Mouse (Mus musculus): ENCODE data around the gene S100a2. TPM values are rescaled to one million over a fixed set of nuclear protein-coding genes. Genes with fewer than 3 reads are reported as not detected.

The S100a2 gene
- polyA plus RNA-seq, 1 experiment from 2014 or later, result not detected

DNA sequence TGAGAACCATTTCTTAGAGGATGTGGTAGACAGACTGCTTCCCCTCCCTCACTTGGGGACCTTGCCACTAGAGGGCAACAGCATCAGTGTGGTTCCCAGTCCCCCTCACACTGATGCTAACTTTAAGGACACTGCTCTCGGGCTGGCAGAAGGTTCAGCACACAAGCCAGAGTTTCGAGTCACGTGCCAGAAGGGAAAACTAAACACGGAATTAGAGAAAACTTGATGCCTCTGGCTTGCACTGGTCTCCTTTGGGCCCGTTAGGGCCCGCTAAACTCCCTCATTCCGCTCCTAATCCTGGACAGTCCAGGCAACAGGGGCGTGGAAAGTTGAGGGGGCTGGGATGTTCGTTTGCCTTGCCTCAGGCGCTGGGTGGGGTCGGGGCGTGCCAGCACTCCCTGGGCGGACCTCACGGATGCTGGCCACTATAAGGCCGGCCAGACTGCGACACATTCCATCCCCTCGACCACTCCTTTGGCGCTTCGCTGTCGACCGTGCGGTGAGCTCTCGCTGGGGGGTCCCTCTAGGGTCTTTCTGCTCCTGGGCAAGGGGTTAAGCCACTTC, 22.8 kb downstream of the S100a2 start, which contains the start of gene S100a6:
Gene S100a6, plus strand, starts transcription at position 155 of the 564 bp plus-strand sequence.
- Histone ChIP-seq H3K27ac (peak within 1 kb of the TSS; percentile 68), H3K27me3 (ENCODE audit: poor library complexity, severe bottlenecking) (peaks cover 17% of the 10 kb centered on the region), H3K36me3 (replicated peaks) (no peaks in the 10 kb centered on the region), H3K4me3 (peak within 1 kb of the TSS; percentile 55), H3K4me1 (peaks cover 14% of the 10 kb centered on the region), H3K9me3 (no peaks in the 10 kb centered on the region)
- DNase-seq (ENCODE audit: extremely low spot score, low spot score), result peak; percentile 68
- WGBS, result under 1% methylated on average over 23 of the region's 23 CpGs

GRCm38 (mm10) chr3:90613461-90614147, 23.6 kb downstream of the S100a2 start:
- Histone ChIP-seq H3K9me3 (no peaks in the 10 kb centered on the region), H3K4me3 (peak overlapping the region; percentile 55), H3K27ac (0 out of 2 replicates have a peak overlapping the region, but pooled peaks have one; percentile 68), H3K4me1 (peaks cover 14% of the 10 kb centered on the region), H3K27me3 (ENCODE audit: poor library complexity, severe bottlenecking) (peaks cover 17% of the 10 kb centered on the region), H3K36me3 (replicated peaks) (no peaks in the 10 kb centered on the region)
- no peak for DNase-seq (ENCODE audit: extremely low spot score, low spot score)
- WGBS, result 63% methylated on average over 7 of the region's 7 CpGs

DNA sequence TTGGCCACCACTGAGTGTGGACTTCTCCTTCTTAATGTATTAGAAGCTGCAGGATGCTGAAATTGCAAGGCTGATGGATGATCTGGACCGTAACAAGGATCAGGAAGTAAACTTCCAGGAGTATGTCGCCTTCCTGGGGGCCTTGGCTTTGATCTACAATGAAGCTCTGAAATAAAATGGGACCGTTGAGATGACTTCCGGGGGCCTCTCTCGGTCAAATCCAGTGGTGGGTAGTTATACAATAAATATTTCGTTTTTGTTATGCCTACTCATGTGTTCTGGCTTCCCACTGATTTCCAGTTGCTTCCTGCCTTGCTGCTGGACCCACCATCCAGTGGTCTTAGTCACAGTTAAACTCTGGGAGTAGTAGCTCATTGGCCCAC, 24.1 kb downstream of the S100a2 start:
- Histone ChIP-seq H3K4me3 (no peak overlapping the region), H3K27me3 (ENCODE audit: poor library complexity, severe bottlenecking) (peaks cover 17% of the 10 kb centered on the region), H3K9me3 (no peaks in the 10 kb centered on the region), H3K36me3 (replicated peaks) (no peaks in the 10 kb centered on the region), H3K4me1 (peaks cover 14% of the 10 kb centered on the region), H3K27ac (no peak overlapping the region)
- DNase-seq (ENCODE audit: extremely low spot score, low spot score), result no peak
- WGBS, result 90% methylated on average over 6 of the region's 6 CpGs

GRCm38 (mm10) chr3:90614611-90615251, 24.7 kb downstream of the S100a2 start:
- DNase-seq (ENCODE audit: extremely low spot score, low spot score), result no peak
- Histone ChIP-seq H3K4me1 (peaks cover 14% of the 10 kb centered on the region), H3K27ac (no peak overlapping the region), H3K9me3 (no peaks in the 10 kb centered on the region), H3K4me3 (no peak overlapping the region), H3K27me3 (ENCODE audit: poor library complexity, severe bottlenecking) (peaks cover 17% of the 10 kb centered on the region), H3K36me3 (replicated peaks) (no peaks in the 10 kb centered on the region)
- WGBS, result 79% methylated on average over 11 of the region's 11 CpGs

DNA sequence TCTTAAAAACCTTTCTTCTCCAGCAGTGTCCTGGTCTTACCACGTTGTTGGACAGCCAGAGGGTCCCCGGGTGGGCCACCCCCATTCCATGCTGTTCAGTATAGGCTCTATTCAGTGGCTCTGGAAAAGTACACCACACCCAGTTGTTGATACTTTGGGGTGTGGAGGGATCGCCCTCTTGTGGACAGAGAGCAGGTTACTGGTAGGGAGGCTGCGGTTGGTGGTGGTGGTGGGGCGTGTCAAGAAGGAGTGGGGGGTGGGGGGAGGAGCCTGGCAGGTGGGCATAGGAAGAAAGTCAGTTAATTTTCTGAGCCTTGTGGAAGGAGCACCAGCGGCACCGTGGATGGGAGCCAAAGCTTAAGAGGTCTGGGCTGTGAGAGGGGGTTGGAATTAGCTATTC, 25.4 kb downstream of the S100a2 start:
- H3K36me3 ChIP-seq (replicated peaks), result no peaks in the 10 kb centered on the region
- WGBS, result 10% methylated on average over 7 of the region's 7 CpGs
- no peak overlapping the region for H3K4me3 ChIP-seq
- DNase-seq (ENCODE audit: extremely low spot score, low spot score), result peak; percentile 47
- H3K27me3 ChIP-seq (ENCODE audit: poor library complexity, severe bottlenecking), result peaks cover 17% of the 10 kb centered on the region
- no peaks in the 10 kb centered on the region for H3K9me3 ChIP-seq
- no peak overlapping the region for H3K27ac ChIP-seq
- peaks cover 14% of the 10 kb centered on the region for H3K4me1 ChIP-seq

DNA sequence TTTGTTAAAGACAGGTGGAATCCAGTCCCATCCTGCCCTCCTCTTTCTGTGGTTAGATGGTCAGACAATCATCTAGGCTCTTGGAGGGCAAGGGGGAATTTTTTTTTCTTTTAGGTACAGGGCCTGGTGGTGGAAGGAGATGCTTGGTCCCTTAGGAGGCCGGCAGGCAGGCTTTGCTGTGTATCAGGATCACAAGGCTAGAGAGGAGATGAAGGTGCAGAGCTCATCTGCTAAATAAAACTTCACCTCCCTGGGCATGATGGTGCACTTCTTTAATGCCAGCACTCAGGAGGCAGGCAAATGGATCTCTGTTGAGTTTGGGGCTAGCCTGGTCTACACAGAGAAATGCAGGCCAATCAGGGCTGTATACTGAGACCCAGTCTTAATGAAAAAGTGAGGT, 25.9 kb downstream of the S100a2 start:
- WGBS, result 91% methylated on average over 1 of the region's 1 CpGs
- no peak for DNase-seq (ENCODE audit: extremely low spot score, low spot score)
- Histone ChIP-seq H3K36me3 (replicated peaks) (no peaks in the 10 kb centered on the region), H3K9me3 (no peaks in the 10 kb centered on the region), H3K27ac (no peak overlapping the region), H3K4me3 (no peak overlapping the region), H3K4me1 (peaks cover 14% of the 10 kb centered on the region), H3K27me3 (ENCODE audit: poor library complexity, severe bottlenecking) (peaks cover 17% of the 10 kb centered on the region)

DNA sequence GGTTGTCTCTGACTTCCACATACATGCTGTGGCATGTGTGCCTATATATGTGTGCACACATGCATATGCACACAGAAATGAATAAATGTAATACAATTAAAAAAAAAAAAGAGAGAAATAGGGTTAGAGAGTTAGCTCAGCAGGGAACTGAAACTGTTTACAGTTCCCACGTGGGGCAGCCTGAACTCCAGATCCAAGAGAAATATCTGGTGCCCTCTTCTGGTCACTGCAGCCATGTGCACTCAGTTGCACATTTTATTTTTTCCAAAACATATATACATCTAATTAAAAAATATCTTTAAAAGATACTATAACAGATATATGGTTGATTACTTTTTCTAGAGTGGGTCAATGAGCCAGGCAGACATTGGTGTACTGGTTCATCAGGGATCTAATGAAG, 27.5 kb downstream of the S100a2 start:
- WGBS, result 15% methylated on average over 1 of the region's 1 CpGs
- no peak for DNase-seq (ENCODE audit: extremely low spot score, low spot score)
- H3K9me3 ChIP-seq, result no peaks in the 10 kb centered on the region
- H3K36me3 ChIP-seq (replicated peaks), result no peaks in the 10 kb centered on the region
- no peak overlapping the region for H3K4me3 ChIP-seq
- peaks cover 13% of the 10 kb centered on the region for H3K4me1 ChIP-seq
- H3K27ac ChIP-seq, result no peak overlapping the region
- H3K27me3 ChIP-seq (ENCODE audit: poor library complexity, severe bottlenecking), result peaks cover 17% of the 10 kb centered on the region

GRCm38 (mm10) chr3:90621552-90621951, 31.5 kb downstream of the S100a2 start:
- no peak for DNase-seq (ENCODE audit: extremely low spot score, low spot score)
- H3K4me3 ChIP-seq, result no peak overlapping the region
- no peaks in the 10 kb centered on the region for H3K36me3 ChIP-seq (replicated peaks)

GRCm38 (mm10) chr3:90623435-90624071, 33.5 kb downstream of the S100a2 start:
- 34% methylated on average over 2 of the region's 2 CpGs for WGBS
- H3K27ac ChIP-seq, result peak overlapping the region; percentile 60; the same call in 1 of the 2 replicates
- no peaks in the 10 kb centered on the region for H3K27me3 ChIP-seq (ENCODE audit: poor library complexity, severe bottlenecking)
- no peak overlapping the region for H3K4me3 ChIP-seq
- peak; percentile 40 for DNase-seq (ENCODE audit: extremely low spot score, low spot score)
- peaks cover 26% of the 10 kb centered on the region for H3K4me1 ChIP-seq
- no peaks in the 10 kb centered on the region for H3K9me3 ChIP-seq
- H3K36me3 ChIP-seq (replicated peaks), result no peaks in the 10 kb centered on the region

More at GRCm38 (mm10) chr3:90621552-90621951, 31.5 kb downstream of the S100a2 start:
- H3K27ac ChIP-seq, result no peak overlapping the region
- peaks cover 26% of the 10 kb centered on the region for H3K4me1 ChIP-seq
- H3K27me3 ChIP-seq (ENCODE audit: poor library complexity, severe bottlenecking), result no peaks in the 10 kb centered on the region
- no peaks in the 10 kb centered on the region for H3K9me3 ChIP-seq
- 59% methylated on average over 7 of the region's 7 CpGs for WGBS

- no peaks in the 10 kb centered on the region for H3K9me3 ChIP-seq
- no peak overlapping the region for H3K4me3 ChIP-seq
- DNase-seq (ENCODE audit: extremely low spot score, low spot score), result no peak
- no peaks in the 10 kb centered on the region for H3K27me3 ChIP-seq (ENCODE audit: poor library complexity, severe bottlenecking)
- peaks cover 26% of the 10 kb centered on the region for H3K4me1 ChIP-seq
- 85% methylated on average over 5 of the region's 5 CpGs for WGBS
- H3K27ac ChIP-seq, result 0 out of 2 replicates have a peak overlapping the region, but pooled peaks have one; percentile 6
- H3K36me3 ChIP-seq (replicated peaks), result no peaks in the 10 kb centered on the region
Measured at GRCm38 (mm10) chr3:90625496-90625895, 35.4 kb downstream of the S100a2 start.

DNA sequence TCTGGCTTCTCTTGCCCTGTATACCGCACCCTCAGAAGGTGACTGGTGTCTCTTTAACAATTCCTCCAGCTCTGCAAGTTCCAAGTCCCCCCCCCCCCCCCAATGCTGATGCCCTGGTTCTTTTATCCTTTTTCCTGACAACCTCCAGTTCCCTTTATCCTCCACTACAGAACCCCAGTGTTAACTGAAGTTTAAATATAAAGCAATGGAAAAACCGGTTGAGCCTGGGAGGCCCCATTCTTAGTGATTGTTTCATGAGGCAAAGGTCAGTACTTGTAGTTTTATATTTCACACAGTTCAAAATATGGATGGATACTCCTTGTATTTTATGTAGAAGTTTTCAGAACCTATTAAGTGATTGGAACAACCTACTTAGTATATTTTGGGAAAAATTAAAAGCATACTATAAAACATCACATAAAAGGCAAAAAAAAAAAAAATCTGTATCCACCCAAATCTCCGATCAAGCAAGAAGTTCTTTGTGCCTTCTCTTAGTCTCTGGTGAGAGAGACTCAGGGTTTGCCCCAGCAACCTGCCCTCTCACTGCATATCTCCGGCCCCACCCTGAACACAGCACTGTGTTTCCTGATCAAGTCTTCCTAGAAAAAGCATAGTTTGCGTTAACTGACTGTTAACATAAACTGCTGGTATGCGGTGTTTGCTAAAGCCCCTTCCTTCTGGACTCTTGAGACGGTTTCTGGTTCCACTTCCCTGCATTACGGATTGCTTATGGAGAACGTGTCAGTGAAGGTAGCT, 36.4 kb downstream of the S100a2 start:
- Histone ChIP-seq H3K9me3 (no peaks in the 10 kb centered on the region), H3K27me3 (ENCODE audit: poor library complexity, severe bottlenecking) (no peaks in the 10 kb centered on the region), H3K4me1 (peaks cover 26% of the 10 kb centered on the region), H3K4me3 (no peak overlapping the region), H3K36me3 (replicated peaks) (no peaks in the 10 kb centered on the region), H3K27ac (no peak overlapping the region)
- no peak for DNase-seq (ENCODE audit: extremely low spot score, low spot score)
- WGBS, result 83% methylated on average over 9 of the region's 9 CpGs

DNA sequence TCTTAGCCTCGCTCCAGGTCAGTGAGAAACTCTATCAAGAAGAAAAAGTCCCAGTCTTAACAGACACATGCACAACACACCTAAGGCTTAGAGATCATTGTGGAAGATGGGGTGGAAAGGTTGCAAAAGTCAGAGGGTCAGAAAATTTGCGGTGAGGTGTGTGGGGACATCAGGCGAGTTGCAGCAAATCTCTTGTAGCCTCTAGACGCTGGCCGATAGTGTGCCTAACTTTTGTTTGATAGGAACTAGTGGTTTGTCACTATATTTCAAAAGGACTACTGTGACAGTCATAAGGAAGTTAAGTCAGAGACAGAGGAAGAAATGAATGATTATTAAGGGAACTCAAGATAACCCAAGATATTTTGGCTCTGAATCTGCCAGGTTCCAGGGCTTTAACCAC, 37.3 kb downstream of the S100a2 start:
- H3K36me3 ChIP-seq (replicated peaks), result no peaks in the 10 kb centered on the region

More for the DNA sequence above, 37.3 kb downstream of the S100a2 start:
- Histone ChIP-seq H3K27me3 (ENCODE audit: poor library complexity, severe bottlenecking) (no peaks in the 10 kb centered on the region), H3K4me1 (peaks cover 26% of the 10 kb centered on the region), H3K27ac (no peak overlapping the region), H3K9me3 (no peaks in the 10 kb centered on the region), H3K4me3 (no peak overlapping the region)
- 92% methylated on average over 5 of the region's 5 CpGs for WGBS
- DNase-seq (ENCODE audit: extremely low spot score, low spot score), result no peak
